Mouse (Mus musculus): ENCODE measurements at regions not wholly inside any gene's neighbourhood (a gene's known extent, or its start where the extent isn't known, plus 50 kb on each side); places are given as distances from the start of the nearest gene placed in this dataset.

GRCm38 (mm10) chr10:119064218-119064617 is 175.6 kb downstream of the Cand1 start:
- no peaks in the 10 kb centered on the region for H3K9me3 ChIP-seq (replicated peaks)
- H3K27ac ChIP-seq: no peak overlapping the region
- H3K4me1 ChIP-seq: 0 out of 2 replicates have a peak, but pooled peaks cover 3% of the 10 kb centered on the region
- H3K36me3 ChIP-seq: no peaks in the 10 kb centered on the region
- DNase-seq (ENCODE audit: low spot score): no peak
- 94% methylated on average over 12 of the region's 12 CpGs for WGBS
- H3K27me3 ChIP-seq (ENCODE audit: low read depth, poor library complexity, severe bottlenecking): no peaks in the 10 kb centered on the region
- H3K4me3 ChIP-seq: no peak overlapping the region

- no peaks in the 10 kb centered on the region for H3K27me3 ChIP-seq (ENCODE audit: low read depth, poor library complexity, severe bottlenecking)
- WGBS: 86% methylated on average over 14 of the region's 14 CpGs
- 0 out of 2 replicates have a peak, but pooled peaks cover 3% of the 10 kb centered on the region for H3K4me1 ChIP-seq
- H3K4me3 ChIP-seq: no peak overlapping the region
- H3K9me3 ChIP-seq (replicated peaks): no peaks in the 10 kb centered on the region
- H3K27ac ChIP-seq: no peak overlapping the region
- H3K36me3 ChIP-seq: no peaks in the 10 kb centered on the region
- no peak for DNase-seq (ENCODE audit: low spot score)
Measured at GRCm38 (mm10) chr10:119063209-119063699, 176.6 kb downstream of the Cand1 start.

GRCm38 (mm10) chr10:119061958-119062599 is 177.8 kb downstream of the Cand1 start:
- H3K27me3 ChIP-seq (ENCODE audit: low read depth, poor library complexity, severe bottlenecking): no peaks in the 10 kb centered on the region
- H3K9me3 ChIP-seq (replicated peaks): no peaks in the 10 kb centered on the region
- 0 out of 2 replicates have a peak, but pooled peaks cover 3% of the 10 kb centered on the region for H3K4me1 ChIP-seq
- no peaks in the 10 kb centered on the region for H3K36me3 ChIP-seq
- DNase-seq (ENCODE audit: low spot score): no peak
- H3K27ac ChIP-seq: no peak overlapping the region
- WGBS: 89% methylated on average over 13 of the region's 13 CpGs
- H3K4me3 ChIP-seq: no peak overlapping the region

GRCm38 (mm10) chr10:119061349-119061850 is 178.5 kb downstream of the Cand1 start:
- no peak overlapping the region for H3K27ac ChIP-seq
- no peaks in the 10 kb centered on the region for H3K36me3 ChIP-seq
- no peak overlapping the region for H3K4me3 ChIP-seq
- H3K4me1 ChIP-seq: 0 out of 2 replicates have a peak, but pooled peaks cover 3% of the 10 kb centered on the region
- no peaks in the 10 kb centered on the region for H3K9me3 ChIP-seq (replicated peaks)
- no peaks in the 10 kb centered on the region for H3K27me3 ChIP-seq (ENCODE audit: low read depth, poor library complexity, severe bottlenecking)
- WGBS: 91% methylated on average over 8 of the region's 8 CpGs
- no peak for DNase-seq (ENCODE audit: low spot score)

GRCm38 (mm10) chr10:119058493-119059020 is 181.3 kb downstream of the Cand1 start:
- Histone ChIP-seq H3K36me3 (no peaks in the 10 kb centered on the region), H3K27ac (no peak overlapping the region), H3K27me3 (ENCODE audit: low read depth, poor library complexity, severe bottlenecking) (no peaks in the 10 kb centered on the region), H3K4me3 (no peak overlapping the region), H3K9me3 (replicated peaks) (no peaks in the 10 kb centered on the region), H3K4me1 (no peaks in the 10 kb centered on the region)
- DNase-seq (ENCODE audit: low spot score): no peak
- WGBS: 88% methylated on average over 10 of the region's 10 CpGs

DNA sequence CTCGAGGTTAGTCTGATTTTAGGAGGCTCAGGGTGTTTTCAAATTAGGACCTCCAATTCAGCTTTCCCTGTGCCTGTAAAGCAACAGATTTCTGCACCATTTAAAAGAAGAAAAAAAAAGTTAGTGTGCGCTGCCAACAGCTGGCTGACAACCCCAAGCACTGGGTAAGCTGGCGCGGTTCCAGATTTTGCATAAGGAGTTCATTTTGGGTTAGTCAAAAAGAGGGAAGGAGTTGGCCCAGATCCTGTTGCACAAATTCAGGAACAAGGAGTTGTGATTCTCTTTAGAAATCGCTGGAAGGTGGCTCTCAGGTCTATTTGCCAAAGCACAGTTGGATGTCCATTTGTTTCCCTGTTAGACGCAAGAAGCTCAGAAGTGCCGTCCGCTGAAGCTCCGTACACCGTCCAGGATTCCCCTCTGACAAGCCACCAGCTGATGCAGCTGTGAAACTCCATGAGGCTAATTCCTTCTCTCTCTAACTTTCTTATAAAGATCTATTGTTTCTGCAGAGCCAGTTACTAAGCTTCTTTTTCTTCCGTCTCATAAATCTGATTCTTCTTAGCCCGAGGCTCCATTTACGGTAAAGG is 184.6 kb downstream of the Cand1 start:
- H3K4me3 ChIP-seq: no peak overlapping the region
- H3K36me3 ChIP-seq: no peaks in the 10 kb centered on the region
- H3K27me3 ChIP-seq (ENCODE audit: low read depth, poor library complexity, severe bottlenecking): no peaks in the 10 kb centered on the region
- no peak overlapping the region for H3K27ac ChIP-seq
- WGBS: 92% methylated on average over 13 of the region's 13 CpGs
- no peaks in the 10 kb centered on the region for H3K4me1 ChIP-seq
- H3K9me3 ChIP-seq (replicated peaks): no peaks in the 10 kb centered on the region
- DNase-seq (ENCODE audit: low spot score): no peak

DNA sequence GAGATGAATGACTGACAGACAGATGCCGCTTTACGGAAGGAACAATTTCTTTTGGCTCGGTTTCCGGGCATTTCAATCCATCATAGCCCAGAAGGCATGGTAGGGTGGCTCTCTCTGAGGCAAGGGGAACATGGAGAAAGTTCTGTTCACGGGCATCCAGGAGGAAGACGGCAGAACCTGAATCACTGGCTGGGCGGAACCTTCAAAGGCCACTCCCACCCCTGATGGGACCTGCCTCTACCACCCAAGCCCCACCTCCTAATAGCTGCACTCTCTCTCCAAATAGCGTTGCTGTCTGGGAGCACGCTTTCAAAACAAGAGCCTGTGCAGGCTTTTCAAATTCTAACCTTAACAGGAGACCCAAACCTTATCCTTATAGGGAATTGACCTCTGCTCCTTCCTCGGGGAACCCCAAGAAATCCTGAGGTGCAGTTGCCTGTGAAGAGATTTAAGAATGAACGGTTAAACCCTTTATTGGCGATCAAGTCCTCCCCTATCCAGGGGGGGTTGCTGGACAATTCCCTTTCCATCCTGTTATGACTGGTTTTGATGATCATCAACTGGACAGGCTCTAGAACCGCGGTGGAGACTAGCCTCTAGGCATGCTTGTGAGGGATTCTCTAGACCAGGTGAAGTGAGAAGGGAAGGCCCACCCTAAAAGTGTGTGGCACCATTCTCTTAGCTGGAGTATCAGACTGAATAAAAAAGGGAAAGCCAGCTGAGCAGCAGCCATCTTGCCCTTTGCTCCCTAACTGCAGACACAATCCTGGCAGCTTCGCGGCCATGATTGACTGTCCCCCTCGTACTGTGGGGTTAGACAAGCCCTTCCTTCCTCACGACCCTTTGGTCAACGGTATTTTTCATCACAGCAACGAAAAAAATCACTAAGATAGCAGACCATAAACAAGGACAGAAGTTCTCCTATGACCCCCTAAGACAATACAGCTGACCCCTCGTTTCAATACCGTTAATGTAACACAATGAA is 184.5 kb upstream of the Dyrk2 start:
- 90% methylated on average over 22 of the region's 22 CpGs for WGBS

DNA sequence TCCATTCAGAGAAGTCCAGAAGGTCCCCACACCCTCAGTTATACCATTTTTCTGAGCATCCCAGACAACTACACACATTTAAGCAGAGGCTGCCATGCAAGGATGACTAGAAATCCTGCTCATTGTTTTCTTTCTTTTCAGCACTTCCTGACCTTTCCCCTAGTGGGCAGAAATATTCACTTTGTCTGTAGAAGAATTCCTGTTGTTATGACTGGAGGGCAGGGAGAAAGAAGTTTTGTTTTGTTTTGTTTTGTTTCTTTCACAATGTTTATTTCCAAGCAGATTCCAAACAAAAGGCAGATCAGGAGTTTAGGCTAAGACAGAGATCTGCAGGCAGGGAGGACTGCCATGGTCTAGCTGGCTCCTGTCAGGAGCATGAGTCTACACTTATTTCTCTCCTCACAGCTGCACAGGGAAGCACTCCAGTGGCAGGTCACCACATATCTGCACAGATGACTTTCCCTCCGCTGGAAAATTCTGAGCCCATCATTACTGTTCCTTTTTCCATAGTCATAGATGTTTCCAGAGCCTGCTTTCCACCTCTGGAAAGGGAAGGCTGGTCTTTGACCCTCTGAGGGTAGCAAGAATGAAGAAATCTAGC is 182.5 kb upstream of the Dyrk2 start:
- Histone ChIP-seq H3K36me3 (no peaks in the 10 kb centered on the region), H3K4me1 (no peaks in the 10 kb centered on the region), H3K27ac (no peak overlapping the region), H3K9me3 (replicated peaks) (no peaks in the 10 kb centered on the region), H3K4me3 (no peak overlapping the region), H3K27me3 (ENCODE audit: low read depth, poor library complexity, severe bottlenecking) (no peaks in the 10 kb centered on the region)
- 90% methylated on average over 1 of the region's 1 CpGs for WGBS
- DNase-seq (ENCODE audit: low spot score): no peak

More for the DNA sequence above, 184.5 kb upstream of the Dyrk2 start:
- no peak for DNase-seq (ENCODE audit: low spot score)
- Histone ChIP-seq H3K27me3 (ENCODE audit: low read depth, poor library complexity, severe bottlenecking) (no peaks in the 10 kb centered on the region), H3K9me3 (replicated peaks) (no peaks in the 10 kb centered on the region), H3K4me3 (no peak overlapping the region), H3K4me1 (no peaks in the 10 kb centered on the region), H3K27ac (no peak overlapping the region), H3K36me3 (no peaks in the 10 kb centered on the region)

DNA sequence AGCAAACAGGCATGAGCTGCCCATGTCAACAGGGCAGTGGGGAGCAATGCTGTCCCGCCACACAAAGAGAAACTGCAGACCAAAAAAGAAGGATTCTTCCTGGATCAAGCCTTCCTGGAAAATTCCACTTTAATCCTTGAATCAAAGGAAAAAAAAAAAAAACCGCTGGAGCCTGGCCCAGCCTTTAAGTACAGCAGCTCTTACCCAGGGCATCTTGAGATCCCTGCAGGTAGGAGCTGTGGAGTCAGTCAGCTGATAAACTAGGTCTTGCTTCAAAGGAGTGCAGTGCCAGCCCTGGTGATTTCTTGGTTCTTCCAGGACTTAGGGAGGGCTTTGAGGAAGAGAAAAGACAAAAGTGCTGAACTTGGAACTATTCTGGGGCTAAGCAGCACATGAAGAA is 181.6 kb upstream of the Dyrk2 start:
- DNase-seq (ENCODE audit: low spot score): no peak
- Histone ChIP-seq H3K27me3 (ENCODE audit: low read depth, poor library complexity, severe bottlenecking) (no peaks in the 10 kb centered on the region), H3K36me3 (no peaks in the 10 kb centered on the region), H3K9me3 (replicated peaks) (no peaks in the 10 kb centered on the region), H3K4me3 (no peak overlapping the region), H3K4me1 (no peaks in the 10 kb centered on the region), H3K27ac (no peak overlapping the region)
- 73% methylated on average over 2 of the region's 2 CpGs for WGBS

DNA sequence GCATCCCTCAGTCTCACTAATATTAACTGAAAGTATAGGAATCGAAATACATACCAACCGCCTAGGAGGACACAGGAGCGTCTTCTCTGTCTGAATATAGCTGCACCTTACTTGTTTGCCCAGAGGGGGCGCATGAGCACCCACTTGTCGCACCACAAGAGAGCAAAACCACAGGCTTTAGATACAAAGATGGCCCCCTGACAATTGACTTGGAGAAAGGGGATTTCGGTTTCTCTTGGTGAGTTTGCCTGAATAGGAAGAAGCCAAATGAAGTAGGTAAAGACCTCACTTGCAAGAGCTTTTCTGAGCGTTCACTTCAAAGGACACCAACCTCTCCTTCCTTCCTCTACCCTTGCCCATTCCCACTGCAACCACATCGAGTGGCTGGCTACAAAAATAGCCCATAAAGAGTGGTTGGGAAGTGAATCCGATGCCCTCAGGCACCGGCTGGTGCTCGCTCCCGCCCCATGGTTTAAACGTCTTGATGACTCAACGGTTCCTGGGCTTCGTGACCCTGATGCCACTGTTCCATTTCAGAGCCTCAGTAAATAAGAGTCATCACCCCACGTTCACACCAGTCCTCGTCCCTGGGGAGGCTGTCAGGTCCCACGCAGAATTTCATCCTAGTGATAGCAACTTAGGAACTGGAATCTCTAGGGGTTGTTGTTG is 180.1 kb upstream of the Dyrk2 start:
- 81% methylated on average over 18 of the region's 18 CpGs for WGBS
- Histone ChIP-seq H3K36me3 (no peaks in the 10 kb centered on the region), H3K9me3 (replicated peaks) (no peaks in the 10 kb centered on the region), H3K4me3 (no peak overlapping the region), H3K27me3 (ENCODE audit: low read depth, poor library complexity, severe bottlenecking) (no peaks in the 10 kb centered on the region), H3K27ac (no peak overlapping the region), H3K4me1 (no peaks in the 10 kb centered on the region)
- no peak for DNase-seq (ENCODE audit: low spot score)

DNA sequence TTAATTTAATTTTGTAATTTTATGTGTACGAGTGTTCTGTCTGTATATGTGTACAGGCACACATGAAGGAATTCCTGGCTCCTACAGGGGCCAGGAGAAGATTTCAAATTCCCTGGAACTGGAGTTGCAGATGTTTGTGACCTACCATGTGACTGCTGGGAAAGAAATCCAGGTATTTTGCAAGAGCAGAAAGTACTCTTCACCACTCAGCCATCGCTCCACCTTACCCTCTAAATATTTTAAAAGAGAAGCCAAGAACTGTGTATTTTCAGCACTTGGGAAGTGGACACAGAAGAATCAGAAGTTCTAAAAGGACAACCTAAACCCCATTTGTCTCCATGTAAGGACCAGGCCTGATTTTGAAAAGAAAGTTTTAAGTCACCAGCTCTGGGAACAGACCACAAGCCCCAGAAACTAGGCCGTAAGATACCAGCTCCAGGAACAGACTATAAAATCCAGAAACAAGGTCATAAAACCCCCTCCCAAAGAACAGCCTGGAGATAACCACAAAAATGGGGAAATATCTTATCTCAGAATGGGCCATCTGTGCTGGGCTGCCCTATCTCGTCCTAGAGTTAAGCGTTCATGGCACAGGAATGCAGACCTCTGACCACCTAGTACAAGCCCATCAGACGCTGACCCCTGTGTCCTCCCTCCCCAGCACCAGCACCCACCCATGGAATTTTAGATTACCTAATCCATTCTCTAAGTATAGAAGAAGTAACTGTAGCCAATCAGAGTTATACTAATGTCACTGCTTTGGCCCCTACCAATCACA is 178.8 kb upstream of the Dyrk2 start:
- DNase-seq (ENCODE audit: low spot score): no peak
- H3K9me3 ChIP-seq (replicated peaks): no peaks in the 10 kb centered on the region
- no peak overlapping the region for H3K27ac ChIP-seq
- H3K27me3 ChIP-seq (ENCODE audit: low read depth, poor library complexity, severe bottlenecking): no peaks in the 10 kb centered on the region
- WGBS: 75% methylated on average over 6 of the region's 6 CpGs
- no peaks in the 10 kb centered on the region for H3K4me1 ChIP-seq
- H3K36me3 ChIP-seq: no peaks in the 10 kb centered on the region
- H3K4me3 ChIP-seq: no peak overlapping the region

Data from limb, embryonic 10.5 days (tissue).